Mouse (Mus musculus) embryonic facial prominence, embryonic 13.5 days (tissue): ENCODE measurements at regions not wholly inside any gene's neighbourhood (a gene's known extent, or its start where the extent isn't known, plus 50 kb on each side); places are given as distances from the start of the nearest gene placed in this dataset.

Experiments used
- ATAC-seq: fragments of 200-750 bp; cut with Nextera tagmentation; 2 replicates; pipeline ENCODE4 v1.8.0; 2017; ENCODE audit warnings: low read depth; ENCODE audit not compliant: insufficient number of reproducible peaks, insufficient read depth, low FRiP score, low TSS enrichment
- H3K27ac ChIP-seq: fragments of 300-500 bp; sonication (generic); 2 replicates; pipeline ENCODE4 v1.5.1; 2015; ENCODE audit warnings: moderate library complexity, mild to moderate bottlenecking, inconsistent platforms
- H3K27me3 ChIP-seq: fragments of 300-500 bp; sonication (generic); 2 replicates; pipeline ENCODE4 v1.6.1; 2015; ENCODE audit warnings: mild to moderate bottlenecking, inconsistent platforms
- H3K36me3 ChIP-seq: fragments of 300-500 bp; sonication (generic); 2 replicates; pipeline ENCODE4 v1.6.1; 2015; ENCODE audit warnings: mild to moderate bottlenecking, inconsistent platforms
- H3K4me1 ChIP-seq: fragments of 300-500 bp; sonication (generic); 2 replicates; pipeline ENCODE4 v1.6.1; 2015; ENCODE audit warnings: inconsistent platforms
- H3K4me2 ChIP-seq: fragments of 300-500 bp; sonication (generic); 2 replicates; pipeline ENCODE4 v1.6.1; 2015; ENCODE audit warnings: moderate library complexity, mild to moderate bottlenecking, inconsistent platforms
- H3K4me3 ChIP-seq: fragments of 300-500 bp; sonication (generic); 2 replicates; pipeline ENCODE4 v1.5.1; 2015; ENCODE audit warnings: mild to moderate bottlenecking, inconsistent platforms
- H3K9ac ChIP-seq: fragments of 300-500 bp; sonication (generic); 2 replicates; pipeline ENCODE4 v1.6.1; 2015; ENCODE audit warnings: mild to moderate bottlenecking, inconsistent platforms
- H3K9me3 ChIP-seq: fragments of 300-500 bp; sonication (generic); 2 replicates; pipeline ENCODE4 v1.6.1; 2016; ENCODE audit warnings: inconsistent platforms
- WGBS: fragments of 180-500 bp; shearing (Covaris S2); methylation state at CpG from one replicate; pipeline ENCODE4 v1.1.7; 2015; ENCODE audit warnings: mixed read lengths; 5-methylcytosine and 5-hydroxymethylcytosine counted together

GRCm38 (mm10) chr14:97558289-97558688 is 611.3 kb downstream of the Dach1 start:
- 49% methylated on average over 2 of the region's 2 CpGs for WGBS

GRCm38 (mm10) chr14:97557888-97558287 is 611.7 kb downstream of the Dach1 start:
- Histone ChIP-seq H3K4me1 (no peaks in the 10 kb centered on the region), H3K4me2 (no peak overlapping the region), H3K9ac (no peak overlapping the region), H3K36me3 (no peaks in the 10 kb centered on the region), H3K27me3 (no peaks in the 10 kb centered on the region), H3K27ac (no peak overlapping the region), H3K4me3 (no peak overlapping the region), H3K9me3 (no peaks in the 10 kb centered on the region)
- WGBS: 77% methylated on average over 1 of the region's 1 CpGs
- no peak for ATAC-seq

More at GRCm38 (mm10) chr14:97558289-97558688, 611.3 kb downstream of the Dach1 start:
- no peaks in the 10 kb centered on the region for H3K27me3 ChIP-seq
- no peak overlapping the region for H3K4me3 ChIP-seq
- no peak overlapping the region for H3K4me2 ChIP-seq
- H3K36me3 ChIP-seq: no peaks in the 10 kb centered on the region
- H3K4me1 ChIP-seq: no peaks in the 10 kb centered on the region
- no peak overlapping the region for H3K9ac ChIP-seq
- no peak for ATAC-seq
- H3K9me3 ChIP-seq: no peaks in the 10 kb centered on the region
- no peak overlapping the region for H3K27ac ChIP-seq

GRCm38 (mm10) chr14:97546276-97546675 is 623.3 kb downstream of the Dach1 start:
- H3K4me3 ChIP-seq: no peak overlapping the region
- no peak overlapping the region for H3K9ac ChIP-seq
- no peaks in the 10 kb centered on the region for H3K4me1 ChIP-seq
- H3K36me3 ChIP-seq: no peaks in the 10 kb centered on the region
- no peaks in the 10 kb centered on the region for H3K9me3 ChIP-seq
- H3K27ac ChIP-seq: no peak overlapping the region
- no peak overlapping the region for H3K4me2 ChIP-seq
- no peak for ATAC-seq
- WGBS: 87% methylated on average over 4 of the region's 4 CpGs
- no peaks in the 10 kb centered on the region for H3K27me3 ChIP-seq

GRCm38 (mm10) chr14:97544307-97544706 is 625.3 kb downstream of the Dach1 start:
- Histone ChIP-seq H3K9ac (no peak overlapping the region), H3K4me3 (no peak overlapping the region), H3K36me3 (no peaks in the 10 kb centered on the region), H3K4me1 (no peaks in the 10 kb centered on the region), H3K9me3 (no peaks in the 10 kb centered on the region), H3K27ac (no peak overlapping the region), H3K27me3 (no peaks in the 10 kb centered on the region), H3K4me2 (no peak overlapping the region)
- WGBS: 46% methylated on average over 6 of the region's 6 CpGs
- no peak for ATAC-seq

GRCm38 (mm10) chr14:97537012-97537411 is 632.6 kb downstream of the Dach1 start:
- 76% methylated on average over 5 of the region's 5 CpGs for WGBS
- ATAC-seq: no peak

GRCm38 (mm10) chr14:97511318-97511717 is 658.2 kb downstream of the Dach1 start:
- no peak overlapping the region for H3K27ac ChIP-seq
- no peaks in the 10 kb centered on the region for H3K36me3 ChIP-seq
- no peak overlapping the region for H3K4me2 ChIP-seq
- WGBS: 23% methylated on average over 1 of the region's 1 CpGs
- H3K9ac ChIP-seq: no peak overlapping the region
- H3K9me3 ChIP-seq: no peaks in the 10 kb centered on the region
- H3K4me1 ChIP-seq: no peaks in the 10 kb centered on the region
- H3K27me3 ChIP-seq: no peaks in the 10 kb centered on the region
- no peak overlapping the region for H3K4me3 ChIP-seq
- ATAC-seq: no peak

More at GRCm38 (mm10) chr14:97537012-97537411, 632.6 kb downstream of the Dach1 start:
- Histone ChIP-seq H3K27ac (no peak overlapping the region), H3K4me3 (no peak overlapping the region), H3K9ac (no peak overlapping the region), H3K4me2 (no peak overlapping the region), H3K9me3 (0 out of 2 replicates have a peak, but pooled peaks cover 3% of the 10 kb centered on the region), H3K27me3 (no peaks in the 10 kb centered on the region), H3K36me3 (no peaks in the 10 kb centered on the region), H3K4me1 (no peaks in the 10 kb centered on the region)

- 84% methylated on average over 10 of the region's 10 CpGs for WGBS
- no peak overlapping the region for H3K9ac ChIP-seq
- H3K4me2 ChIP-seq: no peak overlapping the region
- no peaks in the 10 kb centered on the region for H3K9me3 ChIP-seq
- H3K4me1 ChIP-seq: no peaks in the 10 kb centered on the region
- H3K4me3 ChIP-seq: no peak overlapping the region
- no peak for ATAC-seq
- no peaks in the 10 kb centered on the region for H3K27me3 ChIP-seq
- no peaks in the 10 kb centered on the region for H3K36me3 ChIP-seq
- no peak overlapping the region for H3K27ac ChIP-seq
These were observed 679.9 kb downstream of the Dach1 start for GRCm38 (mm10) chr14:97489427-97490347.

GRCm38 (mm10) chr14:97478236-97478635 is 691.3 kb downstream of the Dach1 start:
- no peak overlapping the region for H3K4me2 ChIP-seq
- H3K4me3 ChIP-seq: no peak overlapping the region
- WGBS: 69% methylated on average over 5 of the region's 5 CpGs
- no peak for ATAC-seq
- H3K9me3 ChIP-seq: no peaks in the 10 kb centered on the region
- H3K4me1 ChIP-seq: no peaks in the 10 kb centered on the region
- no peak overlapping the region for H3K27ac ChIP-seq
- H3K36me3 ChIP-seq: no peaks in the 10 kb centered on the region
- no peak overlapping the region for H3K9ac ChIP-seq
- no peaks in the 10 kb centered on the region for H3K27me3 ChIP-seq

- ATAC-seq: no peak
- WGBS: 80% methylated on average over 7 of the region's 7 CpGs
- Histone ChIP-seq H3K9me3 (no peaks in the 10 kb centered on the region), H3K27ac (no peak overlapping the region), H3K4me2 (no peak overlapping the region), H3K4me3 (no peak overlapping the region), H3K27me3 (no peaks in the 10 kb centered on the region), H3K36me3 (no peaks in the 10 kb centered on the region), H3K9ac (no peak overlapping the region), H3K4me1 (no peaks in the 10 kb centered on the region)
These were observed 718.9 kb downstream of the Dach1 start for GRCm38 (mm10) chr14:97450525-97451235.

- Histone ChIP-seq H3K27me3 (no peaks in the 10 kb centered on the region), H3K4me3 (no peak overlapping the region), H3K9me3 (no peaks in the 10 kb centered on the region), H3K4me1 (no peaks in the 10 kb centered on the region), H3K9ac (no peak overlapping the region), H3K4me2 (no peak overlapping the region), H3K36me3 (no peaks in the 10 kb centered on the region), H3K27ac (no peak overlapping the region)
- WGBS: 87% methylated on average over 2 of the region's 2 CpGs
- no peak for ATAC-seq
These were observed 720.9 kb downstream of the Dach1 start for GRCm38 (mm10) chr14:97448617-97449016.

- WGBS: 91% methylated on average over 1 of the region's 1 CpGs
- H3K9me3 ChIP-seq: no peaks in the 10 kb centered on the region
- no peak overlapping the region for H3K9ac ChIP-seq
- H3K27ac ChIP-seq: no peak overlapping the region
- H3K27me3 ChIP-seq: no peaks in the 10 kb centered on the region
- no peak overlapping the region for H3K4me2 ChIP-seq
- no peaks in the 10 kb centered on the region for H3K36me3 ChIP-seq
- no peaks in the 10 kb centered on the region for H3K4me1 ChIP-seq
- H3K4me3 ChIP-seq: no peak overlapping the region
- ATAC-seq: no peak
These were observed 722.8 kb downstream of the Dach1 start for GRCm38 (mm10) chr14:97446793-97447192.

- H3K4me3 ChIP-seq: no peak overlapping the region
- H3K27me3 ChIP-seq: no peaks in the 10 kb centered on the region
- H3K4me2 ChIP-seq: no peak overlapping the region
- H3K27ac ChIP-seq: no peak overlapping the region
- whole genome bisulfite sequencing: 50% methylated on average over 6 of the region's 6 CpGs
- no peaks in the 10 kb centered on the region for H3K36me3 ChIP-seq
- H3K9me3 ChIP-seq: no peaks in the 10 kb centered on the region
- H3K9ac ChIP-seq: no peak overlapping the region
- ATAC-seq: no peak
- H3K4me1 ChIP-seq: no peaks in the 10 kb centered on the region
These were observed 729.2 kb downstream of the Dach1 start for GRCm38 (mm10) chr14:97440326-97440725.
